Mouse (Mus musculus) MEL (cell line): ENCODE results near the gene Magi3. TPM values are rescaled to one million over a fixed set of nuclear protein-coding genes. Genes with fewer than 3 reads are reported as not detected.
A peak's percentile ranks its signal among the peaks of the same experiment; 100 is the strongest.

ENCODE experiments used
- DNase-seq: peaks from one replicate; pipeline ENCODE4 v3.0.0; 2011; ENCODE audit warnings: low read depth, low spot score
- H3K27ac ChIP-seq: 2 replicates; pipeline ENCODE4 v1.5.1; 2012; ENCODE audit warnings: low read depth, mild to moderate bottlenecking, control low read depth, low read length, moderate library complexity; ENCODE audit not compliant: control insufficient read depth
- H3K27me3 ChIP-seq, 2 experiments: fragments of 150-350 bp in 1 of 2; sonication (generic) in 1 of 2; 2 replicates each; pipeline ENCODE4 v1.6.1; 2012; ENCODE audit warnings: low read length in 2 of 2, mild to moderate bottlenecking in 2 of 2, improper control_type of control experiment in 1 of 2, moderate library complexity in 1 of 2; ENCODE audit not compliant: insufficient read depth in 2 of 2, control insufficient read depth in 1 of 2
- H3K36me3 ChIP-seq, 2 experiments: 2 replicates each; pipeline ENCODE4 v1.6.1; 2012 to 2014; ENCODE audit warnings: low read length in 2 of 2, improper control_type of control experiment in 1 of 2, inconsistent platforms in 1 of 2, mild to moderate bottlenecking in 1 of 2; ENCODE audit not compliant: insufficient read depth in 2 of 2, control insufficient read depth in 1 of 2
- H3K4me1 ChIP-seq, 2 experiments: fragments of 150-350 bp in 1 of 2; sonication (generic) in 1 of 2; 2 replicates each; pipeline ENCODE4 v1.6.1; 2012; ENCODE audit warnings: low read length in 2 of 2, improper control_type of control experiment in 1 of 2, mild to moderate bottlenecking in 1 of 2; ENCODE audit not compliant: insufficient read depth in 2 of 2, control insufficient read depth in 1 of 2
- H3K4me3 ChIP-seq, 2 experiments: fragments of 150-350 bp in 1 of 2; sonication (generic) in 1 of 2; 2 replicates each; pipeline ENCODE4 v1.5.1; 2012; ENCODE audit warnings: low read depth in 2 of 2, low read length in 2 of 2, mild to moderate bottlenecking in 2 of 2, moderate library complexity in 2 of 2, control low read depth in 1 of 2, improper control_type of control experiment in 1 of 2; ENCODE audit not compliant: control insufficient read depth in 1 of 2, insufficient read depth in 1 of 2
- H3K79me2 ChIP-seq: 2 replicates; pipeline ENCODE4 v1.6.1; 2012; ENCODE audit warnings: mild to moderate bottlenecking, low read length, moderate library complexity; ENCODE audit not compliant: control insufficient read depth, poor library complexity, insufficient read depth
- H3K9ac ChIP-seq: 2 replicates; pipeline ENCODE4 v1.6.1; 2012; ENCODE audit warnings: low read depth, mild to moderate bottlenecking, control low read depth, low read length, moderate library complexity; ENCODE audit not compliant: control insufficient read depth, poor library complexity, severe bottlenecking
- H3K9me3 ChIP-seq: fragments of 150-350 bp; sonication (generic); replicated peaks from 2 replicates; pipeline ENCODE4 v1.6.1; 2012; ENCODE audit warnings: mild to moderate bottlenecking, low read length, improper control_type of control experiment, moderate library complexity; ENCODE audit not compliant: insufficient read depth
- CHD1 ChIP-seq: IDR thresholded peaks from 2 replicates; pipeline ENCODE4 v1.6.1; 2012; ENCODE audit warnings: low read depth, mild to moderate bottlenecking, inconsistent platforms, low read length, improper control_type of control experiment
- CTCF ChIP-seq, 3 experiments: IDR thresholded peaks in 2 of 3; conservative IDR thresholded peaks in 1 of 3; 2 replicates each; pipeline ENCODE4 v1.5.1; 2011 to 2012; ENCODE audit warnings: low read length in 3 of 3, low read depth in 2 of 3, mild to moderate bottlenecking in 2 of 3, improper control_type of control experiment in 1 of 3, inconsistent platforms in 1 of 3, mixed read lengths in 1 of 3, moderate library complexity in 1 of 3; ENCODE audit not compliant: control insufficient read depth in 1 of 3, insufficient read depth in 1 of 3, poor library complexity in 1 of 3, severe bottlenecking in 1 of 3
- EP300 ChIP-seq, 2 experiments: IDR thresholded peaks; 2 replicates each; pipeline ENCODE4 v1.6.1; 2011; ENCODE audit warnings: improper control_type of control experiment in 2 of 2, low read length in 2 of 2, low read depth in 1 of 2, mild to moderate bottlenecking in 1 of 2
- GATA1 ChIP-seq: IDR thresholded peaks from 2 replicates; pipeline ENCODE4 v1.6.1; 2011; ENCODE audit warnings: low read depth, low read length, improper control_type of control experiment
- JUND ChIP-seq: IDR thresholded peaks from 2 replicates; pipeline ENCODE4 v1.6.1; 2011; ENCODE audit warnings: low read depth, mild to moderate bottlenecking, improper control_type of control experiment, low read length
- KAT2A ChIP-seq: conservative IDR thresholded peaks from 2 replicates; pipeline ENCODE4 v1.6.1; 2012; ENCODE audit warnings: low read depth, low read length, improper control_type of control experiment, inconsistent platforms
- MAZ ChIP-seq: IDR thresholded peaks from 2 replicates; pipeline ENCODE4 v1.6.1; 2012; ENCODE audit warnings: low read depth, mild to moderate bottlenecking, inconsistent platforms, low read length, improper control_type of control experiment
- MXI1 ChIP-seq: IDR thresholded peaks from 2 replicates; pipeline ENCODE4 v1.6.1; 2011; ENCODE audit warnings: mild to moderate bottlenecking, low read depth, low read length, improper control_type of control experiment
- MYC ChIP-seq: IDR thresholded peaks from 2 replicates; pipeline ENCODE4 v1.6.1; 2011; ENCODE audit warnings: low read depth, mild to moderate bottlenecking, low read length, improper control_type of control experiment, moderate library complexity
- POLR2A ChIP-seq, 2 experiments: IDR thresholded peaks; 2 replicates each; pipeline ENCODE4 v1.6.1; 2011 to 2012; ENCODE audit warnings: low read length in 2 of 2, mild to moderate bottlenecking in 2 of 2, control low read depth in 1 of 2, improper control_type of control experiment in 1 of 2, low read depth in 1 of 2, moderate library complexity in 1 of 2; ENCODE audit not compliant: control insufficient read depth in 1 of 2, insufficient read depth in 1 of 2, poor library complexity in 1 of 2
- POLR2AphosphoS5 ChIP-seq: IDR thresholded peaks from 2 replicates; pipeline ENCODE4 v1.6.1; 2012; ENCODE audit warnings: low read depth, borderline replicate concordance, mild to moderate bottlenecking, inconsistent platforms, low read length, moderate library complexity, mixed read lengths
- RAD21 ChIP-seq: IDR thresholded peaks from 2 replicates; pipeline ENCODE4 v1.6.1; 2011; ENCODE audit warnings: mild to moderate bottlenecking, low read depth, low read length, improper control_type of control experiment
- SMC3 ChIP-seq: IDR thresholded peaks from 2 replicates; pipeline ENCODE4 v1.6.1; 2011; ENCODE audit warnings: low read depth, low read length, improper control_type of control experiment
- TAL1 ChIP-seq: IDR thresholded peaks from 2 replicates; pipeline ENCODE4 v1.6.1; 2012; ENCODE audit warnings: mild to moderate bottlenecking, inconsistent platforms, low read length, moderate library complexity, mixed read lengths
- ZC3H11A ChIP-seq: IDR thresholded peaks from 2 replicates; pipeline ENCODE4 v1.6.1; 2012; ENCODE audit warnings: low read depth, mild to moderate bottlenecking, inconsistent platforms, low read length, improper control_type of control experiment
- polyA plus RNA-seq, 2 experiments: library from polyadenylated mRNA; stranded (reverse) in 1 of 2; unstranded in 1 of 2; fragments of >175 nt in 1 of 2; fragments of >200 nt in 1 of 2; gene quantifications; 2 replicates each; pipeline versions ENCODE4 v1.2.1 to v1.2.4; 2012; ENCODE audit warnings: low replicate concordance in 2 of 2, low read depth in 1 of 2; ENCODE audit not compliant: insufficient read length in 2 of 2, insufficient read depth in 1 of 2, missing spikeins in 1 of 2
- total RNA-seq: library from RNA; depleted of rRNA; stranded (reverse); fragments of 300-350 nt; gene quantifications from 2 replicates; pipeline ENCODE4 v1.2.3, GENCODE M21; 2012

The Magi3 gene
- total and polyA plus RNA-seq, 3 experiments: 0.04 to 0.18 TPM; not detected in 1

DNA sequence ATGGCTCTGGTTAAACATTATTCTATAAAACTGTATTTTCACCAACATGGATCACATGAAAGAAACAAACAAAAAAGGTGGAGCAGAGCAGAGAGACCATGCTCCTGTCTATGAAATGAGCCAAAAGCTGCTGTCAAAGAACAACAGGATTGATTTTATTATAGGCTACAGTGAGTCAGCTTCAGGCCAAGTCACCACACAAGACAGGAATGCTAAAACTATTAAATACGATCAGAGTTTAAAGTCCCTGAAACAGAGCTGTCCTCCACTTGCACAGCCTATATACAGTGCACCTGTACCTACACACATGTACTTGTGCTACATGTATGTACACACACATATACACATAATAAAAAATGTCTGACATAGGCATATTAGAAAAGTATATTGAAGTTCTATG is 138.1 kb downstream of the Magi3 start:
- no peak for DNase-seq
- Histone ChIP-seq H3K79me2 (no peaks in the 10 kb centered on the region), H3K9me3 (no peaks in the 10 kb centered on the region), H3K4me1 (no peaks in the 10 kb centered on the region), H3K27ac (no peak overlapping the region), H3K4me3 (no peak overlapping the region), H3K9ac (no peak overlapping the region), H3K27me3 (peaks cover 0 to 6% of the 10 kb centered on the region in 2 experiments; a peak in 2 of 4 replicates), H3K36me3 (no peaks in the 10 kb centered on the region)
- no peak for TF ChIP-seq KAT2A
- TF ChIP-seq MXI1: no peak

DNA sequence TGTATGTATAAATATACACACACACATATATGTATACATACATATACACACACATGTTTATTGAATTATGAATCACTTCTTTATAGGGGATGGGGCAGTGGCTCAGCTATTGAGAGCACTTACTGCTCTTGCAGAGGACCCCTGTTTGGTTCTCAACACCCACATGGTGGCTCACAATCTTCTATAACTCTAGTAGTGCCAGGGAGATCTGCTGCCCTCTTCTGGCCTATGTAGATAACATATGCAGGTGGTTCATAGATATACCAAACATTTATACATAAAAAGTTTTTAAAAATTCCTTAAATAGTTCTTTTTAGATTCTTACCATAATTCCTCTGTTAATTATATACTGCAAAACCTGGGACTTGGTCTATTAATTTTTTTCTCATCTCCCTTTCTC is 141.4 kb downstream of the Magi3 start:
- H3K9ac ChIP-seq: no peak overlapping the region
- H3K27ac ChIP-seq: no peak overlapping the region
- H3K36me3 ChIP-seq: no peaks in the 10 kb centered on the region
- no peaks in the 10 kb centered on the region for H3K9me3 ChIP-seq
- peaks cover 1 to 22% of the 10 kb centered on the region in 2 experiments; a peak in 3 of 4 replicates for H3K27me3 ChIP-seq
- DNase-seq: peak; percentile 60
- no peaks in the 10 kb centered on the region for H3K79me2 ChIP-seq
- TF ChIP-seq POLR2A (IDR thresholded peaks at IDR 0.05; ENCODE audit: control insufficient read depth in 1 of 2, insufficient read depth in 1 of 2, low read depth in 1 of 2, low read length in 2 of 2, poor library complexity in 1 of 2) (no peak), MYC (no peak), JUND (no peak), ZC3H11A (peak; percentile 47; the same call in 1 of the 2 replicates), CTCF (IDR thresholded peaks at IDR 0.05 in 2 of 3, conservative IDR thresholded peaks at IDR 0.05 in 1 of 3; ENCODE audit: control insufficient read depth in 1 of 3, insufficient read depth in 1 of 3, low read depth in 2 of 3, low read length in 3 of 3, poor library complexity in 1 of 3, severe bottlenecking in 1 of 3) (peak; percentile 29 to 67 (median 42); a peak in 4 of 6 replicates), RAD21 (peak; percentile 57), CHD1 (no peak), SMC3 (peak; percentile 69)
- H3K4me1 ChIP-seq: no peaks in the 10 kb centered on the region
- H3K4me3 ChIP-seq: no peak overlapping the region

GRCm38 (mm10) chr3:104069395-104069794 is 150.8 kb downstream of the Magi3 start:
- no peak overlapping the region for H3K4me3 ChIP-seq
- TF ChIP-seq POLR2AphosphoS5 (no peak), MAZ (no peak), GATA1 (peak; percentile 32; the same call in 1 of the 2 replicates), POLR2A (IDR thresholded peaks at IDR 0.05; ENCODE audit: control insufficient read depth in 1 of 2, insufficient read depth in 1 of 2, low read depth in 1 of 2, low read length in 2 of 2, poor library complexity in 1 of 2) (no peak), EP300 (IDR thresholded peaks at IDR 0.05; ENCODE audit: low read depth in 1 of 2, low read length in 2 of 2) (peak in 1 of 2 experiments; percentile 54; a peak in 1 of 4 replicates), TAL1 (no peak), RAD21 (no peak)
- no peak overlapping the region for H3K9ac ChIP-seq
- H3K4me1 ChIP-seq: no peaks in the 10 kb centered on the region
- no peaks in the 10 kb centered on the region for H3K79me2 ChIP-seq
- DNase-seq: peak; percentile 7
- no peak overlapping the region for H3K27ac ChIP-seq
- no peaks in the 10 kb centered on the region for H3K36me3 ChIP-seq
- peaks cover 15 to 20% of the 10 kb centered on the region in 2 experiments for H3K27me3 ChIP-seq
- H3K9me3 ChIP-seq: no peaks in the 10 kb centered on the region
